Mouse (Mus musculus): Measurements from ENCODE around the gene Resf1. TPM values are rescaled to one million over a fixed set of nuclear protein-coding genes. Genes with fewer than 3 reads are reported as not detected.
"Not testable (repeated sequence)": the region's sequence is repeated elsewhere in the genome, so short reads cannot be mapped to it uniquely, and the experiment has no call there.

The Resf1 gene
- polyA plus RNA-seq, 1 experiment from 2014 or later = 41.2 TPM

- H3K27me3 ChIP-seq = no peaks in the 10 kb centered on the region
- WGBS = 88% methylated on average over 1 of the region's 1 CpGs
- no peak for ATAC-seq (ENCODE audit: low FRiP score, low read depth)
- peaks cover 11% of the 10 kb centered on the region for H3K4me1 ChIP-seq
- H3K9ac ChIP-seq (replicated peaks) = no peak overlapping the region
- H3K4me3 ChIP-seq = no peak overlapping the region
- no peak overlapping the region for H3K4me2 ChIP-seq (replicated peaks)
- H3K27ac ChIP-seq (replicated peaks) = no peak overlapping the region
- peaks cover 27% of the 10 kb centered on the region for H3K36me3 ChIP-seq
- no peaks in the 10 kb centered on the region for H3K9me3 ChIP-seq
These were observed 2.6 kb downstream of the Resf1 start for GRCm38 (mm10) chr6:149311778-149312177.

- Histone ChIP-seq H3K4me1 (peaks cover 11% of the 10 kb centered on the region), H3K9ac (replicated peaks) (no peak overlapping the region), H3K27ac (replicated peaks) (no peak overlapping the region), H3K9me3 (no peaks in the 10 kb centered on the region), H3K4me2 (replicated peaks) (no peak overlapping the region), H3K36me3 (peaks cover 27% of the 10 kb centered on the region), H3K4me3 (no peak overlapping the region), H3K27me3 (no peaks in the 10 kb centered on the region)
- WGBS = 80% methylated on average over 1 of the region's 1 CpGs
- ATAC-seq (ENCODE audit: low FRiP score, low read depth) = no peak
These were observed 3.0 kb downstream of the Resf1 start for GRCm38 (mm10) chr6:149312221-149312620.

GRCm38 (mm10) chr6:149314918-149315317 lies 5.7 kb downstream of the Resf1 start:
- Histone ChIP-seq H3K9ac (replicated peaks) (no peak overlapping the region), H3K27ac (replicated peaks) (no peak overlapping the region), H3K4me2 (replicated peaks) (no peak overlapping the region), H3K36me3 (peaks cover 46% of the 10 kb centered on the region), H3K27me3 (no peaks in the 10 kb centered on the region), H3K9me3 (no peaks in the 10 kb centered on the region), H3K4me1 (peaks cover 11% of the 10 kb centered on the region), H3K4me3 (no peak overlapping the region)
- 93% methylated on average over 2 of the region's 2 CpGs for WGBS
- ATAC-seq (ENCODE audit: low FRiP score, low read depth) = no peak

GRCm38 (mm10) chr6:149323523-149324241 lies 14.5 kb downstream of the Resf1 start:
- H3K4me2 ChIP-seq (replicated peaks) = no peak overlapping the region
- no peaks in the 10 kb centered on the region for H3K27me3 ChIP-seq
- H3K9me3 ChIP-seq = no peaks in the 10 kb centered on the region
- no peak overlapping the region for H3K4me3 ChIP-seq
- 93% methylated on average over 4 of the region's 4 CpGs for WGBS
- no peak overlapping the region for H3K9ac ChIP-seq (replicated peaks)
- peaks cover 80% of the 10 kb centered on the region for H3K36me3 ChIP-seq
- H3K4me1 ChIP-seq = no peaks in the 10 kb centered on the region
- no peak overlapping the region for H3K27ac ChIP-seq (replicated peaks)
- ATAC-seq (ENCODE audit: low FRiP score, low read depth) = no peak

- H3K36me3 ChIP-seq = peaks cover 82% of the 10 kb centered on the region
- no peak overlapping the region for H3K27ac ChIP-seq (replicated peaks)
- no peaks in the 10 kb centered on the region for H3K9me3 ChIP-seq
- no peaks in the 10 kb centered on the region for H3K27me3 ChIP-seq
- no peaks in the 10 kb centered on the region for H3K4me1 ChIP-seq
- H3K9ac ChIP-seq (replicated peaks) = no peak overlapping the region
- WGBS = 98% methylated on average over 6 of the region's 6 CpGs
- no peak for ATAC-seq (ENCODE audit: low FRiP score, low read depth)
- no peak overlapping the region for H3K4me3 ChIP-seq
- no peak overlapping the region for H3K4me2 ChIP-seq (replicated peaks)
These were observed 15.0 kb downstream of the Resf1 start for GRCm38 (mm10) chr6:149324242-149324633.

GRCm38 (mm10) chr6:149329071-149329470 lies 19.9 kb downstream of the Resf1 start:
- Histone ChIP-seq H3K27me3 (no peaks in the 10 kb centered on the region), H3K4me1 (no peaks in the 10 kb centered on the region), H3K9me3 (no peaks in the 10 kb centered on the region), H3K9ac (replicated peaks) (no peak overlapping the region), H3K4me2 (replicated peaks) (no peak overlapping the region), H3K27ac (replicated peaks) (no peak overlapping the region), H3K4me3 (no peak overlapping the region), H3K36me3 (peaks cover 73% of the 10 kb centered on the region)
- no peak for ATAC-seq (ENCODE audit: low FRiP score, low read depth)
- 92% methylated on average over 4 of the region's 4 CpGs for WGBS

GRCm38 (mm10) chr6:149330332-149330731 lies 21.1 kb downstream of the Resf1 start:
- 85% methylated on average over 1 of the region's 1 CpGs for WGBS
- H3K4me2 ChIP-seq (replicated peaks) = no peak overlapping the region
- H3K27ac ChIP-seq (replicated peaks) = no peak overlapping the region
- no peak overlapping the region for H3K4me3 ChIP-seq
- H3K27me3 ChIP-seq = no peaks in the 10 kb centered on the region
- H3K9me3 ChIP-seq = no peaks in the 10 kb centered on the region
- no peak overlapping the region for H3K9ac ChIP-seq (replicated peaks)
- ATAC-seq (ENCODE audit: low FRiP score, low read depth) = no peak
- H3K4me1 ChIP-seq = no peaks in the 10 kb centered on the region
- peaks cover 77% of the 10 kb centered on the region for H3K36me3 ChIP-seq

- H3K36me3 ChIP-seq = peaks cover 62% of the 10 kb centered on the region
- no peak overlapping the region for H3K27ac ChIP-seq (replicated peaks)
- ATAC-seq (ENCODE audit: low FRiP score, low read depth) = no peak
- no peak overlapping the region for H3K9ac ChIP-seq (replicated peaks)
- 93% methylated on average over 2 of the region's 2 CpGs for WGBS
- H3K4me3 ChIP-seq = no peak overlapping the region
- H3K4me2 ChIP-seq (replicated peaks) = no peak overlapping the region
- no peaks in the 10 kb centered on the region for H3K4me1 ChIP-seq
- no peaks in the 10 kb centered on the region for H3K27me3 ChIP-seq
- H3K9me3 ChIP-seq = no peaks in the 10 kb centered on the region
These were observed 23.8 kb downstream of the Resf1 start for GRCm38 (mm10) chr6:149333036-149333435.

- no peak overlapping the region for H3K27ac ChIP-seq (replicated peaks)
- H3K4me1 ChIP-seq = no peaks in the 10 kb centered on the region
- peaks cover 33% of the 10 kb centered on the region for H3K36me3 ChIP-seq
- H3K9ac ChIP-seq (replicated peaks) = no peak overlapping the region
- no peak overlapping the region for H3K4me3 ChIP-seq
- H3K27me3 ChIP-seq = no peaks in the 10 kb centered on the region
- ATAC-seq (ENCODE audit: low FRiP score, low read depth) = no peak
- 0 out of 2 replicates have a peak, but pooled peaks cover 2% of the 10 kb centered on the region for H3K9me3 ChIP-seq
- no peak overlapping the region for H3K4me2 ChIP-seq (replicated peaks)
These were observed 28.8 kb downstream of the Resf1 start for GRCm38 (mm10) chr6:149337990-149338389.

- ATAC-seq (ENCODE audit: low FRiP score, low read depth) = no peak
- Histone ChIP-seq H3K27ac (replicated peaks) (no peak overlapping the region), H3K9me3 (0 out of 2 replicates have a peak, but pooled peaks cover 2% of the 10 kb centered on the region), H3K4me1 (no peaks in the 10 kb centered on the region), H3K27me3 (no peaks in the 10 kb centered on the region), H3K4me2 (replicated peaks) (no peak overlapping the region), H3K4me3 (no peak overlapping the region), H3K36me3 (peaks cover 27% of the 10 kb centered on the region), H3K9ac (replicated peaks) (no peak overlapping the region)
- 75% methylated on average over 1 of the region's 1 CpGs for WGBS
These were observed 29.4 kb downstream of the Resf1 start for GRCm38 (mm10) chr6:149338622-149339021.

- H3K4me2 ChIP-seq (replicated peaks) = no peak overlapping the region
- no peaks in the 10 kb centered on the region for H3K27me3 ChIP-seq
- 72% methylated on average over 2 of the region's 2 CpGs for WGBS
- no peak overlapping the region for H3K4me3 ChIP-seq
- 0 out of 2 replicates have a peak, but pooled peaks cover 2% of the 10 kb centered on the region for H3K9me3 ChIP-seq
- 0 out of 2 replicates have a peak, but pooled peaks cover 2% of the 10 kb centered on the region for H3K36me3 ChIP-seq
- no peak overlapping the region for H3K27ac ChIP-seq (replicated peaks)
- H3K9ac ChIP-seq (replicated peaks) = no peak overlapping the region
- H3K4me1 ChIP-seq = no peaks in the 10 kb centered on the region
- no peak for ATAC-seq (ENCODE audit: low FRiP score, low read depth)
These were observed 34.6 kb downstream of the Resf1 start for GRCm38 (mm10) chr6:149343802-149344201.

GRCm38 (mm10) chr6:149344372-149344771 lies 35.2 kb downstream of the Resf1 start:
- ATAC-seq (ENCODE audit: low FRiP score, low read depth) = no peak
- Histone ChIP-seq H3K9me3 (0 out of 2 replicates have a peak, but pooled peaks cover 2% of the 10 kb centered on the region), H3K4me2 (replicated peaks) (no peak overlapping the region), H3K27ac (replicated peaks) (no peak overlapping the region), H3K9ac (replicated peaks) (no peak overlapping the region), H3K4me1 (no peaks in the 10 kb centered on the region), H3K27me3 (no peaks in the 10 kb centered on the region), H3K36me3 (no peaks in the 10 kb centered on the region), H3K4me3 (no peak overlapping the region)

GRCm38 (mm10) chr6:149348211-149348610 lies 39.0 kb downstream of the Resf1 start:
- H3K9me3 ChIP-seq; H3K4me3 ChIP-seq; H3K9ac ChIP-seq (replicated peaks); H3K27ac ChIP-seq (replicated peaks); H3K27me3 ChIP-seq; H3K4me1 ChIP-seq; H3K4me2 ChIP-seq (replicated peaks); H3K36me3 ChIP-seq; ATAC-seq (ENCODE audit: low FRiP score, low read depth): not testable (repeated sequence)
- WGBS = 94% methylated on average over 6 of the region's 6 CpGs
